Mouse (Mus musculus): ENCODE measurements at regions not wholly inside any gene's neighbourhood (a gene's known extent, or its start where the extent isn't known, plus 50 kb on each side); places are given as distances from the start of the nearest gene placed in this dataset.

- TF ChIP-seq CTCF (IDR thresholded peaks at IDR 0.05; ENCODE audit: control insufficient read depth, insufficient read depth, insufficient replicate concordance, low read depth, low read length) (no peak), POLR2A (IDR thresholded peaks at IDR 0.05; ENCODE audit: control insufficient read depth, low read depth, low read length) (no peak)
These were observed 235.7 kb upstream of the Sulf2 start for GRCm38 (mm10) chr2:166391176-166391575.
